Mouse (Mus musculus) right cerebral cortex, adult 2 months (tissue): ENCODE data around the gene Otud7b.
"Not testable (repeated sequence)": the region's sequence is repeated elsewhere in the genome, so short reads cannot be mapped to it uniquely, and the experiment has no call there.

Experiments
- DNase-seq, 2 experiments: peaks; one replicate each; pipeline ENCODE4 v3.0.0; 2021 to 2022; ENCODE audit warnings: low spot score in 2 of 2

The Otud7b gene

GRCm38 (mm10) chr3:96135011-96135410 lies 30.7 kb downstream of the Otud7b start:
- DNase-seq, result no peak

- DNase-seq, result peak; percentile 67 to 75
Measured at GRCm38 (mm10) chr3:96147950-96148349, 43.6 kb downstream of the Otud7b start.

GRCm38 (mm10) chr3:96151836-96152235 lies 47.5 kb downstream of the Otud7b start:
- no peak for DNase-seq

GRCm38 (mm10) chr3:96152611-96153010 lies 48.3 kb downstream of the Otud7b start:
- DNase-seq, result peak; percentile 27 to 41

- DNase-seq, result no peak
Measured at GRCm38 (mm10) chr3:96155501-96155900, 51.2 kb downstream of the Otud7b start.

- no peak for DNase-seq
Measured at GRCm38 (mm10) chr3:96159820-96160219, 55.5 kb downstream of the Otud7b start.

- peak; percentile 54 to 71 for DNase-seq
Measured at GRCm38 (mm10) chr3:96160222-96160802, 56.0 kb downstream of the Otud7b start.

GRCm38 (mm10) chr3:96160803-96161516 lies 56.6 kb downstream of the Otud7b start:
- peak; percentile 71 to 74 for DNase-seq

- DNase-seq, result peak in 1 of 2 experiments; percentile 27
Measured at GRCm38 (mm10) chr3:96161869-96162840, 57.8 kb downstream of the Otud7b start, which contains the start of gene Mtmr11. TSS of gene Mtmr11 (plus strand) at chr3:96162004.

- DNase-seq, result no peak
Measured at GRCm38 (mm10) chr3:96163040-96163439, 58.7 kb downstream of the Otud7b start.

GRCm38 (mm10) chr3:96168466-96169158 lies 64.3 kb downstream of the Otud7b start:
- DNase-seq, result no peak

GRCm38 (mm10) chr3:96170276-96170675 lies 65.9 kb downstream of the Otud7b start:
- DNase-seq, result no peak

- no peak for DNase-seq
Measured at GRCm38 (mm10) chr3:96170976-96171545, 66.7 kb downstream of the Otud7b start.

- peak in 1 of 2 experiments; percentile 55 for DNase-seq
Measured at GRCm38 (mm10) chr3:96171583-96172196, 67.4 kb downstream of the Otud7b start.

GRCm38 (mm10) chr3:96172197-96173178 lies 68.2 kb downstream of the Otud7b start, which contains the start of gene Sf3b4:
TSS of gene Sf3b4 (plus strand) at chr3:96172332.
- DNase-seq, result peak; percentile 80 to 85

GRCm38 (mm10) chr3:96173185-96173584 lies 68.9 kb downstream of the Otud7b start:
- DNase-seq, result no peak

GRCm38 (mm10) chr3:96174042-96174441 lies 69.7 kb downstream of the Otud7b start:
- DNase-seq, result not testable (repeated sequence)

- DNase-seq, result no peak
Measured at GRCm38 (mm10) chr3:96175251-96175650, 70.9 kb downstream of the Otud7b start.

- no peak for DNase-seq
Measured at GRCm38 (mm10) chr3:96178427-96178826, 74.1 kb downstream of the Otud7b start.
